Mouse (Mus musculus) urinary bladder, postnatal 25 days (tissue): ENCODE results near the gene Gpr107.

Source experiments
- DNase-seq: peaks from one replicate; pipeline ENCODE4 v3.0.0; 2022; ENCODE audit warnings: low spot score

Gene Gpr107

DNA sequence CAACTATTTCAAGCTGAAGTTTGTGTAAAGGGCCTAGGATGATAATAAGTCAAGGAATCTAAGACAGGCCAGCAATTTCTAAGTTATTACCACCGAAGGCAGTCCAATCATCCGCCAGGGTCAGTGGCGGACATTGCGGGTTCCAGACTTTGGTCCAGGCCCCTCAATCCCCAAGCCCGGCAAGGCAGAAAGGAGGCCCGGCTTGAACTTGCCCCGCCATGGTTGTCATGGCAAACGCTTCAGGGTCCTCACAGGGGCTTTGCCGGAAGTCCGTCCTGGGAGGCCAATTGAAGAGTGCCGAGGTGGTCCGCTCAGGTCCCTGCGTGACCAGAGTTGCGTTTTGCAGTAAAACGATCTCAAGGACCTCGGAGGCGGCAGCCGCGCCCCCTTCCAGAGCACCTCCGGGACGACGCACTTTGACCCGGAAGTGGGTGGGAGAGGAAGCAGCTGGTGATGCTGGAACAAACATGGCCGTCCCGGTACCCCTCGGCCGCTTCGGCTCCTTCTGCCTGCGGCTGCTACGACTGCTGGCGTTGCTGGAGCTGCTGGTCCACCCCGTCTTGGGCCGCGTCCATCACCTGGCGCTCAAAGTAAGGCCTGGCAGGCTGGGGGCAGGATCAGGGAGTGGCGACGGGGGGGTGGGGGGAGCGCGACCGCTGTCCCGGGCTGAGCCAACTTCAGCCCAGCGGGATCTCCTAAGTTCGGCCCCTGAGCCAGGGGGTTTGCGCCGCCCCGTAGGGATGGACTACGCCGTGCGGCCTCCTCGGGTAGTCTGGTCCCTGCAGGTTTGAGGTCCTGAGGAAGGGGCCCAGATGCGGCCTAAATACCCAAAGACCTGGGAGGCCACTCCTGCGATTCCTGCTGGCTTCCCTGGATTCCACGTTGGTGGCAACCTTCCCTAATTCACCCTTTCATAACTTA lies at the start of gene Gpr107:
Gene Gpr107 (plus strand): TSS at position 425 of the 921 bp plus-strand sequence.
- peak; percentile 81 for DNase-seq

DNA sequence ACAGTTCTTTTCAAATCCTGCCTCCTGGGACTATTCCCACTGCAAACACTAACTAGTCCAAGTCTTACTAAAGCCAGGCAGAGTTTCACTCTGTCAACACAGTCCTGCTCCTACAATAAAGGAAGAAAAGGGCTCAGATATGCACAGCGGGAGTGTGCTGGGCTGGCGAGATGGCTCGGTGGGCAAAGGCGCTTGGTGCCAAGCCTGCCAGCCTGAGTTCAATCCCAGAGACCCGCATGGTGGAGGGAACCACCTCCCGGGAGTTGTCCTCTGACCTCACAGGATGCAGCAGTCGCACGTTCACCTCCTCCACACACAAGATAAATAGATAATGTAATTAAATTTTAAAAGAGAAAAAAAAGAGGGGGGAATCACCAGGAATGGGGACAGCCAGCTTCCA lies 48.8 kb upstream of the Gpr107 start:
- DNase-seq, result no peak

DNA sequence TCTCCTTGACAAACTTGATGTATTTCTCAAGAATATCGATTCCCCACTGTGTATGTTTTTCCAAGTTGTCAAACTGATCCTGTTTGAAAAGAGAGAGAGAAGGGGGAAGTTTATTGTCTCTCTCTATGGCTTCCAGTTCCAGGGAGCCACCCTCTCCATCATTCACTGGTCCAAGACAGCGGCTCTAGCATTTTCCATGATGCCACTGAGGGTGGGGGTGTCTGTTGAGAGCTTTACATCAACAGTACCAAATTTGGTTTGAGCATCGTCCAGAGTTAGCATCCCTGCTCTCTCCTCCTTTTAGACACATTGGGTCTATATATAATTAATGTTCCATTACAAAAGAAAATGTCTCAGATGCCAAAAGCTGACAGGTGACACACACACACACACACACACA lies 46.8 kb upstream of the Gpr107 start:
- no peak for DNase-seq

DNA sequence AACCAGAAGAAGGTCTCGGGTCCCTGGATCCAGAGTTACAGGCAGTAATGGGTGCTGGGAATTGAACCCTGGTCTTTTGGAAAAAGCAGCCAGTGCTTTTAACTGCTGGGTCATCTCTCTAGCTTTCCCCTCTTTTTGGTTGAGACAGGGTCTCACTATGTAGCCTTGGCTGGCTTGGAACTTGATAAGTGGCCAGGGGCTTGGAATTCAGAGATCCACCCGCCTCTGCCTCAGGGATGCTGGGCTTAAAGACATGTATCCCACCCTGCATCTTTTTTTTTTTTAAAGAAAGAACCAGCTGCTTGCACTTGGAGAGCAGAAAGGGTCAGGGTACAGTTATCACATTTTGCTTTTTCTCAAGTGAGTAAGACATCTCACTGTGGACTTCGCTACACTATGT lies 46.1 kb upstream of the Gpr107 start:
- DNase-seq, result no peak

DNA sequence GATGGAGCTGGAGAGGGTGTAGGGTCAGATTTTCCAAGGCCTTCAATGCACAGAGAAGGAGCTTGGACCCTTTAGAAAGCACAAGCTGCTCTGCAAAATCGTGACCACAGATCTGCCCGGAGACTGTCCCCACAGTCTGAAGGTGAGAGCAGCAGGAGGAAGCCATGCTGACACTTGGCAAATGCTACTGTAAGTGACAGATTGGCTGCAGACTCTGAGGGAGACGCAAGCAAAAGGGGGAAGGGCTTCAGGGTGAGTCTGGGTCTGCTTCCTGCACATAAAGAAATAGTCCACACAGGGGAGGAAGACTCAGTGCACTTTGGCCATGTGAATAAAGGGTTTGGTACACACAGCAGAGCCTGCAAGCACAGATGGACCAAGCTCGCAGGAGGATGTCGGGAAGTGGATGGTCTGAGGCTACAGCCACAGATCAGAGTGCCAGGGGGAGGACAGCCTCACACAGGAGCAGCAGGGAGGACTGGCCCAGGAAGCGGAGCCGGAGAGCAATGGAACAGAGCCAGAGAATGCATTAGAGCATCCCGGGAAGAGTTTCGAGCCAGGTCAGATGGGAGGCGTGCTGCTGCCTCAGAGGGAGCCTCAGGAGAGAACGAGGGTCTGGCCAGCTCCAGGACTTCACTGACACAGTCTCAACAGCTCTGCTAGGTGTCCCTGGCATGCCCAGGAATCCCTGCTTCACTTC lies 45.3 kb upstream of the Gpr107 start:
- no peak for DNase-seq

- no peak for DNase-seq
Observed at GRCm38 (mm10) chr2:31108186-31108585, 43.9 kb upstream of the Gpr107 start.

- DNase-seq, result no peak
Observed at GRCm38 (mm10) chr2:31109960-31110548, 42.1 kb upstream of the Gpr107 start.

- no peak for DNase-seq
Observed at GRCm38 (mm10) chr2:31111685-31112084, 40.4 kb upstream of the Gpr107 start.

DNA sequence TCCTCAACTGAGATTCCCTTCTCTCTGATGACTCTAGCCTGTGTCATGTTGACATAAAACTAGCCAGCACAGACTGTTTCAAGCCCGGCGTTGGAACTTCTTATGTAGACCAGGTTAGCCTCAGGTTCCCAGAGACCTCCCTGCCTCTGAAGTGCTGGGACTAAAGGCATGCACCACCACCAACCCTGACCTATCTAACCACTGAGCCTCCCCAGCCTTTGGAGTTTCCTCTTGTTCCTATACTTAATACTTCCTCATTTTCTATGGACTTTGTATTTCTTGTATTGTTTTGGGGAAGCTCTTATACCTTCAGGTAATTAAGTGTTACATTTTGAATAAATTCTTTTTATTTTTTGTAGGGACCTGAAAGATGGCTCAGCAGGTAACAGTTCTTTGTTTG lies 37.9 kb upstream of the Gpr107 start:
- DNase-seq, result no peak

- DNase-seq, result no peak
Observed at GRCm38 (mm10) chr2:31115091-31115942, 36.8 kb upstream of the Gpr107 start.

DNA sequence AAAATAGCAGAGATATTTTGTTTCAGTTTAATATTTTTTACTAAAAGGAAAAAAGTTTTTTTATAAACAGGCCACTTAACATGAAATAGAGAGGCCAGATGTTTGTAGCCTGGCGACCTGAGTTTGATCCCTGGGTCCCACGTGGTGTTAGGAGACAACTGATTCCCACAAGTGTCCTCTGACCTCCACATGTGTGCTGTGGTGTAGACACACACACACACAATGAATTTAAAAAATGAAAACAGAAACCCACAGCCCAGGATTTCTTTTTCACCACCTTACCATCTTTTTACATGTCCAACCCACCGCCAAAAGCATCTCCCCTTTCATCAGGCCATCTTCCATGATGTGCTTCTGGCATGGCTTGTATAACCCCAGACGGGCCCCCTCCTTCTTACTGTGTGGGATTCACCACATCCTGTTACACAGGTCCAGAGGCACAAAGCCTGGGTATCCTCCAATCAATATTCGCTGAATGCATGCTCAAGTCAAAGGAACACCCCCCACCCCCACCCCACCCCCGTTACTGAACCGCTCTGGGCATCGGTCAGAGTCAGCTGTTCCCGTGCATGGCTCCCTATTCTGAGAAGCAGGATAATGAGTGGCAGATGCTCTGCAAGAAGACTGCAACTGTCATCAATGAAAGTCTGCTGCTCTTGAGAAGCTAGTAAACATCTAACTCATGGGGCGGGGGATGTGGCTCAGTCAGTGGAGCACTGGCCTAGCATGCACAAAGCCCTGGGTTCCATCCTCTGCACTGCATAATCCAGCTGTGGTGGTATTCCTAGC lies 36.0 kb upstream of the Gpr107 start:
- no peak for DNase-seq

DNA sequence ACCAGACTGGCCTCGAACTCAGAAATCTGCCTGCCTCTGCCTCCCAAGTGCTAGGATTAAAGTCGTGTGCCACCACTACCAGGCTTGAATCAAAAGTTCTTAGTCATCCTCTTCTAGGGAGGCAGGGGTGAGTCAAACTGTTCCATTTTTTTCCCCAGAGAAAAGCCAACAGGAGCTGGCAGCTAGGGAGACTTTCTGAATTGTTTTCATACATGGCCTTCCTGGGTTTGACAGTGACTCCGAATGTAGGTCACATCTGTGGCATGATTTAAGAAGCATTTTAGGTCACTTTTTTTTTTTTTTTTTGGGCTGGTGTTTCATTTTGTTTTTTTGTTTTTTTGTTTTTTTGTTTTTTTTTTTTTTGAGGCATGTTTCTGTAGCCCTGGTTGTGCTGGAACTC lies 33.9 kb upstream of the Gpr107 start:
- no peak for DNase-seq

- no peak for DNase-seq
Observed at GRCm38 (mm10) chr2:31118639-31119380, 33.3 kb upstream of the Gpr107 start.

GRCm38 (mm10) chr2:31119795-31120194 lies 32.3 kb upstream of the Gpr107 start:
- no peak for DNase-seq

DNA sequence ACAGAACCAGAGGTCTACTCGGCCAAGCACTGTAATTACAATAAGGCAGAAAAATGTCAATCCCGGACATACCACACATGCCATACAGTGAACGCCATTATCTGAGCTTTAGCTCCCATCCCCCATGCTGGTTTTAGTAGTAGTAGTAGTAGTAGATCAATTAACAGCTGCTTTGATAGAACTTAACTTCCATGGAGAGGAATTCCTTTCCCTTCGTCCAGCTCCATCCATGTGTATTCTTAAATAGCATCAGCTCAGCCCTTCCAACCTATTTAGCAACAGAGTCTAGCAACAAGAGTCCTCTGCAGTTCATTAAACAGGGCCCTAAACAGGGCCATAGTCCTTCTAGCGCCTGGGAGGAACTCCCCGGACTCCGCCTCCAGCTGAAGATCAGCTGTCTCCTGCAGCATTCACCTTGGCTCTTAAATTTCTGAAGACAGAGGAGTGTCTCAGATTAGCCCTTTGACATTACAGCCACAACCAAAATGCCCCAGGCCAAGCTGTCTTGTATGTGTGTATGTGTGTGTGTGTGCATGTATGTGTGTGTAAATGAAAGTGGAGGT lies 30.9 kb upstream of the Gpr107 start:
- DNase-seq, result no peak

DNA sequence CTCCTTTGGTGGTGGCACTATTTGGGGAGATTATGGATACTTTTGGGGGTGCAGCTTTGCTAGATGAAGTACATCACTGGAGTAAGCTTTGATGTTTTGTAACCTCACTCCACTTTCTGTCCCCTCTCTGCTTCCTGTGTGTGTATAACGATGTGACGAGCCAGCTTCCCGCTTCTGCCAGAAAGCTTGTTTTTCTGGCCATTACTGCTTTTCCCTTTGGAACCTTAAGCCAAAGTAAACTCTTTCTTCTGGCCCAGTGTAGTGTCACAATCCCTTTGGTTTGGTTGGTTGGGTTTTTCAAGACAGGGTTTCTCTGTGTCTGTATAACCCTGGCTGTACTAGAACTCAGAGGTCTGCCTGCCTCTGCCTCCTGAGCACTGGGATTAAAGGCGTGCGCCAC lies 29.3 kb upstream of the Gpr107 start:
- DNase-seq, result no peak

GRCm38 (mm10) chr2:31123493-31123892 lies 28.6 kb upstream of the Gpr107 start:
- DNase-seq, result no peak

DNA sequence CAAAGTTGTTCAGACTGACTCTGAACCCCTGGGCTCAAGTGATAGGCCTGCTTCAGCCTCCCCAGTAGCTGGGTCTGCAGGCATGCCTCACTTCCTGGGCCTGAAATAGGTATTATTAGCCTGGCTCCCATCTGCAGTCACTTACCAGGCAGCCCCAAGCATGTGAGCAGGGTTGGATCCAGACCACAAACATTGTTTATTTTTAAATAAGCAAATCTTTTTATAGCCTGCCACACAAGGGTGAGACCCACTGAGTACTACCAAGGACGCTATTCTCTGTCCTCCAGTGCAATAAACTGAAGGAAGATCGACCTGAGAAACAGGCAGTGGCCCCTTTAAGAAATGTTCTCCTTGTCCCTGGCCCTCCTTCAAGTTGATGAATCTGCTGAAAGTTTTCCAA lies 27.4 kb upstream of the Gpr107 start:
- no peak for DNase-seq

GRCm38 (mm10) chr2:31125156-31125555 lies 27.0 kb upstream of the Gpr107 start:
- no peak for DNase-seq

DNA sequence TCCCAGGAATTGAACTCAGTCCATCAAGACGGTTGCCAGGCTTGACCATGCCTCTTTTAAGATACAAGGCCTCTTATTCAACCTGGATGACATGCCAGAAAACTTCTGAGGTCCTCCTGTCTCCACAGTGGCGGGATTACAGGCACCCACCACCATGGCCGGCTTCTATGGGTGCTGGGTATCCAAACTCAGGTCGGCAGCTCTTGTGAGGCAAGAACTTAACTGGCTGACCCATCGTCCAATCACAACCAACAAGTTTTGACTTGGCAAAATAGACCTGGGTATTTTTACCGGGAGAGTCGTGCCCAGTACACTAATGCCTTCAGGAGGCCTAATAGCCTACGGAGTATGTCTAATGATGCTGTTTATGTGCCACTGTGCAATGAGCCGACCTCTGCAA lies 26.1 kb upstream of the Gpr107 start:
- DNase-seq, result no peak
